Mouse (Mus musculus): ENCODE measurements around the gene Trank1.

DNA sequence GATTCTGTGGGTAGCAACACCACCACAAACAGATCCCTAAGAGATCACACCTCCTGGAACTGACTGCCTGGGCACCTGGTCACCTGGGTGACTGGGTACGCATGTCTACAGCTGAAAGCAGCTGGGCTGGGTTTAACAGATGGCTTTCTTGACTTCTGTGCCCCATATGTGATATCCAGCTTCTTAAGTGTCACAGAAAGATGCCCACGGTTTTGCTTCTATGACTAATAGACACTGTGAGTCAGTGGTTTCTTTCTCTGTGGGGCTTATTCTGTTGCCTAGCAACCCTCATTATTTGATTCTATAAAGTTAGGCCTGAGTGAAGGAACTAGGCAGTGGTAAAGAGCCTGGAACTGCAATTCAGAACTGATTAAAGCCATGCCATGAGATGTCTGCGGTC is 72.2 kb downstream of the Trank1 start:
- no peak for TF ChIP-seq EP300 (IDR thresholded peaks at IDR 0.05; ENCODE audit: low read length)
- TF ChIP-seq MAFK (IDR thresholded peaks at IDR 0.05; ENCODE audit: insufficient replicate concordance, low read length), result no peak
- no peak for TF ChIP-seq CTCF (conservative IDR thresholded peaks at IDR 0.05 in 1 of 2, IDR thresholded peaks at IDR 0.05 in 1 of 2; ENCODE audit: low read depth in 2 of 2, low read length in 2 of 2)
